Mouse (Mus musculus) CD8-positive naive resting alpha-beta T cell, adult 2 months (primary cell): ENCODE measurements at regions not wholly inside any gene's neighbourhood (a gene's known extent, or its start where the extent isn't known, plus 50 kb on each side); places are given as distances from the start of the nearest gene placed in this dataset.
"Not testable (repeated sequence)": the region's sequence is repeated elsewhere in the genome, so short reads cannot be mapped to it uniquely, and the experiment has no call there.

Experiments
- DNase-seq, 2 experiments: peaks; one replicate each; pipeline ENCODE4 v3.0.0; 2022; ENCODE audit warnings: low read depth in 2 of 2, low spot score in 2 of 2

- not testable (repeated sequence) for DNase-seq
These were observed 632.5 kb downstream of the Dad1 start for GRCm38 (mm10) chr14:53621376-53621775.

- peak in 1 of 2 experiments; percentile 23 for DNase-seq
These were observed 637.8 kb downstream of the Dad1 start for GRCm38 (mm10) chr14:53616061-53616460.

DNA sequence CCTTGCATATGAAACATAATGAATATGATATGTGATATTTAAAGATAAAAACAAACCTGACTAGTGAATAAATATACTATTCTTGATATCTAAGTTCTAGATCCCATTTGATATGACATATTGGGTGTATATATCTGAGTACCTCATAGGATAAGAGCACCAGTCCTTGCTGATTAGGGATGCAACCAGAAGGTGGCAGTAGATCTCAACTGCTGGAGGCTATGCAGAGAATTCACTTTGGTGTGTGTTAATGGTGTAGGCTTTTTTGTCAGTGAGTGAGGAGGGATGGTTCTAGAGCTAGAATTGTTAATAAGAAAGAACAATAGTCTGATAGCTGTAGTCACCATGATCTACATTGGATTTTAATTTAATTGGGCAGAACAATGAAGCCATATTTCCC lies 639.6 kb downstream of the Dad1 start:
- DNase-seq = peak; percentile 4 to 26

GRCm38 (mm10) chr14:53599299-53599698 lies 654.6 kb downstream of the Dad1 start:
- DNase-seq = not testable (repeated sequence)

DNA sequence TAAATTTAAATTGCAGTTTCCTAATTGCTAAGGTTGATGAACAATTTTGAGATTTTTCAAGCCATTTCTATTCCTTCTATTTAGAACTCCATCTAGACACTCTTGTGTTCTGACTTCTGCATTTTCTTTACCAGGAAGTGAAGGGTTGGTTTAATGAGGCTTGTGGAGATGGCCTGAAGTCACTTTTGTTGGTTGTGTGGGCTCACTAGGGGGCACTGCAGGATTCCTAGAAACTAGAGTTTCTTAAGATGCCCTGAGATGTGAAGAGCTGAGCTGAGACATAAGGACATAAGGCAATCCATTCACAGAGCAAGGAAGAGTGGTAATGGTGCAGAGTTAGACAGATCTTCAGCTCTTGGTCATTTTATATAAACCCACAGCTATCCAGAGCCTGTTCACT lies 656.6 kb downstream of the Dad1 start:
- DNase-seq = peak in 1 of 2 experiments; percentile 21

DNA sequence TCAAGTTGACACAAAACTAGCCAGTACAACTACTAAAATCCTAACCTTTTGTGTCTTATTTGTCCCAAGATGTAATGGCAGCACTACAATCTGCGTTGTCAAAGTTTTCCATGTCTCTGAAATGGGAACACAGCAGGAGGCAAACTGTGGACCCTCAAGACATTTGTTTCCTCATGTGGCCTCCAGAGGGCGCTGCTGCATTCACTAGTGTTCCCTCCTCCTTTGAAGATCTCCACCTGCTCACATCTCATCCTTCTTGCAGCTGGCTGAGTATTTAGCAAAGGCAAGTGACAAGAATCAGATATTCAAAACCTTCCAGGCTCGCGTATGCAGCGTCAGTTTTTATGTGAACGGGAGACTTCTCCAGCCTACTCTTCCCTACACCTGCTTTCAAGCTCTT lies 663.3 kb downstream of the Dad1 start:
- DNase-seq = peak; percentile 7 to 32

DNA sequence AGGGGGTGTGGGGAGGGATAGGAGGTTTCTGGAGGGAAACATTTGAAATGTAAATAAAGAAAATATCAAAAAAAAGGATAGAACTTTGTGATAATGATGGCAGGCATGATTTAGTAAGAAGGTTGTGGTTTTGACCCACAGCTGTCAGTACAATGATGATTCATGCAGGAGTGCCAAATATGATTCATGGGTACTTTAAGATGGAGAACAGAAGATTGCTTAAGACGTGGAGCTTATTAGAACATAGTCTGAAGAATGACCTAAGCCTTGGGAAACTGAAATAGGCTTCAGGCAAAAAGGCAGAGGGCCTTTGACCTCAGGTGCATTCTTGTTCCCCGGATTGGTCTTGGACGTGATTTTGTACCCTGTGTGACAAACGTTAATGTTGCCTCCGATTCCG lies 671.4 kb downstream of the Dad1 start:
- not testable (repeated sequence) for DNase-seq

DNA sequence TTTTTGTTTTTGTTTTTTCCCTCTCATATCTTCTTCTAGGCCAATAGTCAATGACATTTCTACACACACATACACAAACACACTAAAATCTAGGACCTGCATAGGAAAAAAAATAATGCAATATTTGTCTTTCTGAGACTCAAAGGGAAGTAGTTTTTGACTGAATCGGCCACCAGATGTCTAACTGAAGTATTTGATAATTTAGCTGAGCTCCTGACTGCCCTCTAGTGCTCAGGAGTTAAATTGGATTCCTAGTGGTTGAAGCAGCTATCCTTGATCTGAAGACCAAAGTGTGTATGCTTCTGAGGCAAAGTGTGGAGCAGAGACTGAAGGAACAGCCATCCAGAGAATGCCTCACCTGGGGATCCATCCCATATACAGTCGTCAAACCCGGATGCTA lies 672.2 kb downstream of the Dad1 start:
- DNase-seq = peak in 1 of 2 experiments; percentile 20

- DNase-seq = not testable (repeated sequence)
These were observed 677.0 kb downstream of the Dad1 start for GRCm38 (mm10) chr14:53576927-53577326.

DNA sequence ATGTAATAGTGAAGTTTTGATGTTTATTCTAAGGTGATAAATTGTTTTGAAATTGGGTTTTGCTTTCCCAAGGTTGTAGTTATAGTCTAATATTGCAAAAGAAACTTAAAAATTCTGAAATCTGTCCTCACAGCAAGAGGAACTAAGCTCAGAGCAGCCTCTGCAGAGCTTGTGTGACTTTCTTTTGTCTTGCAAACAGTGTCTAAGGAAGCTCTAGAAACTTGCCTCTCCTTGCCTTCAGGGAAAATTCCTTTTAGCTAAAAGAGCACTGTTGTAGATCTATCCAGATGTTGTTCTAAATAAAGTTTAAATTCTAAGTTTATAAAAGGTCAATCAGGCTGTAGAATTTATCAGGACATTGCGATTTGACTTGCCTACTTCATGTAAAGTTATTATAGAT lies 681.2 kb downstream of the Dad1 start:
- not testable (repeated sequence) for DNase-seq

DNA sequence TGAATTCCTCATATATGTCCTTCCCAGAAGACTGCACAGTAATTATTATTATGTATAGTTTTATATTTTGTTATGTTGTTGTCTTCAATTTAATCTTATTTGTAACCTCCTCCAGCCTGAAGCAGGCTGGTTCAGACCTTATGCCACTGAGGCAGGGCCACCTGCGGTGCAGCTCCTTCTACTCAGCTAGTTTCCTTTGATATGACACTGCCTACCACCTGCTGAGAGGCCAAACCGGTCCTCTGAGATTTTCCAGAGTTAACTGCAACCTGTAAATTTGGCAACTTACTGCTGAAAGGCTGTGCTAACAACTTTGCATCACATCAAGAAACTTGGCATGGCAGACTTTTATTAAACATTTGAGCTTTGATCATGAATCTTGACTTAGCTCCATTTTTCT lies 691.3 kb downstream of the Dad1 start:
- DNase-seq = no peak

GRCm38 (mm10) chr14:53560146-53560545 lies 693.8 kb downstream of the Dad1 start:
- not testable (repeated sequence) for DNase-seq

DNA sequence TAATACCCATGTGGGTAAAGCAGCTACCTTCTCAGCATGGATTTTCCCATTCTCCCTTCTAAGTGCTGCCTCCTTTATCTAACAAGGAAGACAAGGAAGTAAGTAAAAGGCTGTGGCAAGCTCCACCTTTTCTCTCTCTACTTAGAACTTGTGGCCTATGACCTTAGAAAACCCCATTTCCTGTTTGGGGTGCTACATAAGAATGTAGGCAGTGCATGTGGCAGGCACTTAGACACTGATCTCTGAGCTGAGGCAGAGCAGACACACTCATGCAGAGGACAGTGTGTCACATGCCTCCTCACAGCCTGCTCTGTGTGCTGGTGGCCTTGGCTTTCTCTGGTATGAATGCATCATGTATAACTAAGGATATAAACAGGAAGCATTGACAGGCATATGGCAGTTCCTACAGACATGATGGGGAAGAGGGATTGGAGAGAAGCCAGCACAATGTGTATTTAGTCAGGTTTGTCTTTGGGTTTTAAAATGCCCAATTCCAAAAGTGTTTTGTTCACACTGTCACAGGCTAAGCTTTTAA lies 694.5 kb downstream of the Dad1 start:
- peak in 1 of 2 experiments; percentile 5 for DNase-seq

DNA sequence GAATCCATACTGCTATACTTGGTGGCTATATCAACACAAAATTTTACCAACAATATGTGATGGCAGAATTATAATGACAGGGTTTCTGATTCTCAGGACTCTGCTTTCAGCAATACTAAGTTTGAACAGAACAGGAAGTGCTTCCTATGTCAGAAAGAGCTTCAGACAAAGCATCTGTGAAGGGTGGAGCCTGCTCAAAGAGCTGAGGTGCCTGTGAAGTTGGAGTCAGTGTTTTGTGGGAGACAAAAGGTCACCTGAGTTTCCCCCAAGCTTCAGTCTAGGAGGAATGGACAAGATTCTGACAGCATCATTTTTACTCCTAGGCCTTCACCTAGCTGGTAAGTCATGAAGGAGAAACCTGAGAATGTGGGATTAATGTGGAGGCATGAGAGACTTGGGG lies 700.1 kb downstream of the Dad1 start:
- DNase-seq = no peak

- DNase-seq = not testable (repeated sequence)
These were observed 706.5 kb downstream of the Dad1 start for GRCm38 (mm10) chr14:53547365-53547764.

DNA sequence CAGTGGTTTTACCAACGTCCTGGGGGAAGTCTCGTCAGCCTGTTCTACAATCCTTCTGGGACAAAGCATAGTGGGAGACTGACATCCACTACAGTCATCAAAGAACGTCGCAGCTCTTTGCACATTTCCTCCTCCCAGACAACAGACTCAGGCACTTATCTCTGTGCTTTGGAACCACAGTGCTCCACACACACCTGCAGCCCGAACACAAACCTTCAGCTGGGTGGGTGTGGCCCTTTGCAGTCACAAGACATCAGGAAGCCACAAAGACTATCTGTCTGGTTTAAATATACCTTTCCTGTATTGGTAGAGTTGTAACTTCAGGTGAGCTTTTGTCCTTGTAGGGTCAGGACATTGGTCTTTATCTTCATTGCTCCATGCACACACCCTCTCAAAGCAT lies 708.6 kb downstream of the Dad1 start:
- no peak for DNase-seq

DNA sequence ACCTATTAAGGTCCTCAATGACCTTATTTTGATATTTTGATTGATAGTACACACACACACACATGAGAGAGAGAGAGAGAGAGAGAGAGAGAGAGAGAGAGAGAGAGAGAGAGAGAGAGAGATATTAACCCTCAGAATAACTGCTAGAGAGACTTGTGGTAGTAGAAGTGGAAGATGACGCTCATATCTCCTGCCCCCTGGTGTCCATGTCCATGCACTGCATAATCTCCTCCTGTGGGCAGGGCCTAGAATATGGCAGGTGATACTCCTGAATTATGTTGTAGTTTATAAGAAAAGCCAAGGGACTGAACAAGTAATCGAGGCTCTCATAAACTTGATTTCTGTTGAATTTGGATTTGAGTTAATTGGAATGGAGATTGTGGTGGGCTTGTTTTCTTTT lies 712.3 kb downstream of the Dad1 start:
- peak; percentile 31 to 54 for DNase-seq

DNA sequence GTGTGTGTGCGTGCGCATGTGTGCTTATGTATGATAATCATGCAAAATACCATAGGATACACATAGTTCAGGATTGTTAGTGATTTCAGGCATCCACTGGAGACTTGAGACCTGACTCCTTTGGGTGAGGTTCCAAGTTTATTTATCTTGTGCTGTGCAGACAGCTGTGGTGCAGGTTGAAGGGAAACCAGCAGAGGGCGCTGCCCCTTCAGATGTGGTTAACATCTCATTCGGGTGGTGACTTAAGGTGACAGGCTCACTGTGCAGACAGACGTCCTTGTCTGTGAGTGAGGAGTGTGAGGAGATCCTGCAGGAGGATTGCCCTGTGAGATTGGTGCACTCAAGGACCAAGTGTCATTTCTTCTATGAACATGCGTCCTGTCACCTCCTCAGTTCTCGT lies 716.0 kb downstream of the Dad1 start:
- DNase-seq = peak; percentile 17 to 59

- DNase-seq = not testable (repeated sequence)
These were observed 730.5 kb downstream of the Dad1 start for GRCm38 (mm10) chr14:53523430-53523829.

GRCm38 (mm10) chr14:53518954-53519353 lies 735.0 kb downstream of the Dad1 start:
- not testable (repeated sequence) for DNase-seq

GRCm38 (mm10) chr14:53516623-53517238 lies 737.2 kb downstream of the Dad1 start:
- not testable (repeated sequence) for DNase-seq

DNA sequence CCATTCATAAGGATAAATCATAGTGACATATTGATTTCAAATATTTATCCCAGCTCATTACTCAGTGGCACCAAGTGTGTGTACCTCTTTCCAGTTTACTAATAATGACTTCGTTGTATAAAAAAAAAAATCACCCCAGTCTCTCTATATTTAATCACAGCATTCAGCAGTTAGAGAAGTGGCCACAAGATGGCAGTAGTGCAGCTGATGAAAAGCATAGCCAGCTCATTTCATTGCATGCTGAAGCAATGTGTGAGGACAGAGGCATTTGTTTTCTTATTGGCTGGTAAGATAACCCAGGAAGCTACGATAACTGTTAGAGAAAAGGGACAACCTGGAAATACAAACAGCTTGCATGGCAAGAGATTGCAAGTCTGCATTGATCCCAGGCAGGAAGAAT lies 748.5 kb downstream of the Dad1 start:
- DNase-seq = peak; percentile 11 to 57

GRCm38 (mm10) chr14:53488383-53488782 lies 765.5 kb downstream of the Dad1 start:
- not testable (repeated sequence) for DNase-seq
